Mouse (Mus musculus) embryo, embryonic 9.5 days (tissue): ENCODE measurements around the gene Ppm1m.
"Not testable (repeated sequence)": the region's sequence is repeated elsewhere in the genome, so short reads cannot be mapped to it uniquely, and the experiment has no call there.

Experiments used
- DNase-seq: peaks from one replicate; pipeline ENCODE4 v3.0.0-alpha.2; 2017; ENCODE audit errors: extremely low spot score

Gene Ppm1m

DNA sequence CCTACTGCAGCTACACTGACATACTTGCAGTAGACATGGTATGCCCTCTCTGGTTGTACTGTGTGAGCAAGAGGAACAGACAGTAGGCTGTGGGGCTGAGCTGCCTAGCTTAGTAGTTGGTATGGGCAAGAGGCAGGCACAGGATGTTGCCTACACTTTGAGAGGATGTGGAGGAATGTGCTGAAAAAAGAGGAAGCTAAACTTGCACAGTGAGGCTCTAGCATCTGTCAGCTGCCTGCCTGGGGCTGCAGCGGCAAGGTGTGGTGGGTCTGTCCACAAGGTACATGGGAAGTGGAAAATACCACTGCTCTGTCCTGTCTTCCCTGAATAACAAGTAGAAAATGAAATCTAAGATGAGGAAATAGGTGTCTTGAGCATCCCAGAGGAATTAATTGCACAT lies 6.5 kb downstream of the Ppm1m start:
- no peak for DNase-seq

GRCm38 (mm10) chr9:106192024-106192423 lies 7.5 kb downstream of the Ppm1m start:
- DNase-seq: no peak

DNA sequence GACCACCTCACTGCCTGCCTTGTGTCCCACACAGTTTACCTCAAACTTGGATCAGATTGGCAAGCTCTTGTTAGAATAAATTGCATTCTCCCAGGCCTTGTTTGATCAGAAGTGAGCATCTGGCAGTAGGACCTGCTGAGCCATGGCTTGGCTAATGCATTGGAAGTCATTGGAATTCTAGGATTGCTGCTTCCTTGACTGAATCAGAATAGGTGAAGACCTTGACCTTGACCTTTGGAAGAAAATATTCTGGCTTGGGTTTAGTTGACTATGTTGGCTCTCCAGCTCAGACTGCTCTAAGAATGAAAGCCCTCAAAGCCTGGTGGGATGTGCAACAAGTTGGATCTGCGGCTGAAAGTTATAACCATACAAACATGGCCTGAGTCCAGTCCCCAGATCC lies 8.2 kb downstream of the Ppm1m start:
- no peak for DNase-seq

DNA sequence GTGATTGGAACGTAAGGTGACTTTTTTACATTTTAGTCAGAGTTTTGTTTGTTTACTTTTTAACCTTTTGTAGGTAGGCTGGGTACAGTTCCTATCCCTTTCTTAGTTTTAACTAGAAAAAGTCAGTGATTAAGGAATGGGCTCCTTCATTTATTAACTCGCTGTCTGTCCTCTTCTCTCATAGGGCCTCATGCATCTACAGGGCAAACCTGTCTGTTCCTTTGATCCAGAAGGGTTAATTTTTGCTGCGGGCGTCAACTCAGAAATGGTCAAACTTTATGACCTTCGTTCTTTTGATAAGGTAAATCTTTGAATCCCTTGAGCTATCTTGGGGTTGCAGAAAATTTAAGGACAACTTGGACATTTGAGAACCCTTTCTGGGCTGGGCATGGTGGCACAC lies 15.6 kb downstream of the Ppm1m start:
- no peak for DNase-seq

GRCm38 (mm10) chr9:106182146-106182545 lies 17.4 kb downstream of the Ppm1m start:
- no peak for DNase-seq

DNA sequence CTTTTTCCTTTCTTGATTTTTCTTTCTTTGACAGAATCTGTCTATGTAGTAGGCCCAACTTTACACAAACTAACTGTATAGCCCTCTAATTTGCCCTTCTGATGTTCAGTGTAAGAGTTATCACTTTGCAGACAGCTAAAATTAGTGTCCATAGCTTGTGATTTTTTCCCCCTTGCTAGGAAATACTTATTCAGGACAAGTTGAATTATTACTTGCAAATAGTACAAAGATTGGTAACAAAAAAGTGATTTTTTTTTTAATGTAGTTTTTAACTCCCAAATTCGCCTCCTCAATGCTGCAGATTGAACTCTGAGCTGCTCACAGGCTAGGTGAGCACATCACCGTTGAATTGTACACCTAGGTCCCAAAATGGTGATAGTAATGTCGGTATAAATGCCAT lies 19.6 kb downstream of the Ppm1m start:
- no peak for DNase-seq

DNA sequence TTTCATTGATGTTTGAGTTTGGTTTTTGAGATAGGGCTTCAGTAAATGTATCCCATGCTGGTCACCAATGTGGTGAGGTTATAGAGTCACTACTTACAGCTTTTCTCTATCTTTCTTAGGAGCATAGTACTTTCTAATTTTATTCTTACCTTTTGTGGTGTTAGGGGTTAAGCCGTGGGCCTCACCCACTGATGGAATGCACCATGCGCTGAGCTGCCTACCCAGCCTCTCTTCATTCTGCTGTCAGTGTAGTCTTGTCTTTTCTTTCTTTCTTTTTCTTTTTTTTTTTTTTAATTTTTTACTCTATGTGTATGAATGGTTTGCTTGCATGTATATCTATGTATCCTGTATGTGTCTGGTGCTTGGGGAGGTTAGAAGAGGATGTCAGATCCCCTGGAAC lies 20.1 kb downstream of the Ppm1m start:
- no peak for DNase-seq

DNA sequence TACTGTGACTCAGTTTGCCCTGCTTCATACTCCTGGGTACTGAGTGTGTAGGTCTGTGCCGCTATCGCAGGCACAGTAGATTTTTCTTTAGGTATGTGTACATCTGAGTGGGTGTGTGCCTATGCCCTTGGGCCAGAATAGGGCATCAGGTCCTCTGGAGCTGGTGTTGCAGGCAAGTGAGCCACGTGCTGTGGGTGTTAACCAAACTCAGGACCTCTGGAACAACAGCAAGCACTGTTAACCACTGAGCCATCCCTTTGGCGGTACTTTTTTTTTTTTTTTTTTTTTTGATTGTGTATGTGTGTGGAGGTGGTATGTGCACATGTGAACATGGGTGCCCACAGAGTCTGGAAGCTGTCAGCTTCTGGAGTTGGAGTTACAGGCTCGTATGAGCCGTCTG lies 21.7 kb downstream of the Ppm1m start:
- no peak for DNase-seq

DNA sequence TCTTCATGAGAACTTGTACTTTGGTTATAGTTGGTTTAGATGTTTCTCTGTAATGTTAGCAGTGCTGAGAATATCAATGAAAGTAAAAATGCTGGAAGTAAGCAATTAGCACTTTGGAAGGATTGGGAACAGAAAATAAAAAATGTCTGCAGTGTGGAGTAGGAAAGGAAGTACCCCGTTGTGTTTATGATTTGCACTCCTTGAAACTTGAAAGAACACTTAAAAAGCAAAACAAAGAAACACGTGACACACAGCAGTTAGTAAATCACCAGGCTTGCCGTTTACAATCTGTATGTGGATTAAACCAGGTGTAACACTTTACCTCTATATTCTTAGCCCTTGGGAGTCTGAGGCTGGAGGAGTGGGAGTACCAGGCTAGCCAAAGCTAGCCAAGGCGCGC lies 22.8 kb downstream of the Ppm1m start:
- DNase-seq: no peak

GRCm38 (mm10) chr9:106175552-106176200 lies 23.9 kb downstream of the Ppm1m start:
- DNase-seq: no peak

DNA sequence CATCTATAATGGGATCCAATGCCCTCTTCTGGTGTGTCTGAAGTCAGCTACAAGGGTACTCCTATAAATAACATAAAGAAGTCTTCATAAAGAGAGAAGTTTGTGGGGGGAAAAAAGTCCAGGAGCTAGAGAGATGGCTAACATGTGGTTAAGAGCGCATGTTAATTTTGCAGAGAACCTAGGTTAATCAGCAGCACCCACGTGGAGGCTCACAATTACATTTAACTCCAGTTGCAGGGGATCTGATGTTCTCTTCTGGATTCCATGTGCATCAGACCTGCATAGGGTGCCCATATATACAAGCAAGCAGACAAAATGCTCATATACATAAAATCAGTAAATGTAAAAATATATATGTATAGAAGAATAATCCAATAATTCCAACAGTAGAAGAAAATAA lies 26.2 kb downstream of the Ppm1m start:
- no peak for DNase-seq

GRCm38 (mm10) chr9:106172527-106172926 lies 27.0 kb downstream of the Ppm1m start:
- DNase-seq: no peak

DNA sequence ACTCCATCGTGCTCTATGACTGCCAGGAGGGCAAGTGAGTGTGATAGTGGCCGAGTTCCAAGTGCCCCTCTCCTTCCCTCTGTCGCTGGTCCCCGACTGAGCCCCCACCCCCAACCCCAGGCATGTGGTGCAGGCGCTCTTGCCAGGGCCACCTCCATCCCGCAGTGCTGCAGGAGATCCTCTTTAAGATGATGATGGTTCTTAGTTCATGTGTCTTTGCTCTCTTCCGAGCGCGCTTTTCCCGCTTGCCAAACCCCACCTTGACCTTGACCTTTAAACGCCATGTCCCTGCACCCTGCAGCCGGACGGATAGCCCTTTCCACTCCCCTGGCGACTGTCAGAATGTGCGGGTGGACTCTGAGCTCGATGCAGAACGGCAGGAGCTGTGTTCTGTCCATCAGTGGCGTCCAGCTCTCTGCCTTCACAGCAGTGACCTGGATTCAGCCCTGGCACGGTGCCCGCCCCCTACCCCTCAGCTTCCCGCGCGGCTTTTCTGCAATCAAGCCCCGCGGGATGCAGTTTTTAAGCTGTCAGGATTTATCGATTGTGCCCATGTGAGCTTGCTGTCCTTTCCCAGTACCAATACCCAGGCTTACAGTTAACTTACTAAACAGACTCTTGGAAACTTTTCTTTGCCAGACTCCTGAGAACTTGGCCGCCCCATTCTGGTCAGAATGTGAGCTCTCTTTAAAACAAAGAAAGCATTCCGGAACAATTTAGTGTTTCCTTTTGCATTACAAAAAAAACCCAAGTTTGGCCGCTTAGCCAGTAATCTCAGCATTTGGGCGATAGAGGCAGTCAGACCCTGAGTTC lies 28.0 kb downstream of the Ppm1m start:
- DNase-seq: peak; percentile 69

GRCm38 (mm10) chr9:106170556-106171345 lies 28.8 kb downstream of the Ppm1m start, which contains the start of gene Wdr82:
Gene Wdr82 (plus strand): TSS chr9:106170928.
- DNase-seq: peak; percentile 97

GRCm38 (mm10) chr9:106169917-106170316 lies 29.6 kb downstream of the Ppm1m start:
- no peak for DNase-seq

- DNase-seq: not testable (repeated sequence)
Measured at GRCm38 (mm10) chr9:106169006-106169405, 30.5 kb downstream of the Ppm1m start.

GRCm38 (mm10) chr9:106167703-106168102 lies 31.8 kb downstream of the Ppm1m start:
- no peak for DNase-seq

- no peak for DNase-seq
Measured at GRCm38 (mm10) chr9:106167241-106167640, 32.3 kb downstream of the Ppm1m start.

GRCm38 (mm10) chr9:106166709-106167108 lies 32.8 kb downstream of the Ppm1m start:
- DNase-seq: no peak

DNA sequence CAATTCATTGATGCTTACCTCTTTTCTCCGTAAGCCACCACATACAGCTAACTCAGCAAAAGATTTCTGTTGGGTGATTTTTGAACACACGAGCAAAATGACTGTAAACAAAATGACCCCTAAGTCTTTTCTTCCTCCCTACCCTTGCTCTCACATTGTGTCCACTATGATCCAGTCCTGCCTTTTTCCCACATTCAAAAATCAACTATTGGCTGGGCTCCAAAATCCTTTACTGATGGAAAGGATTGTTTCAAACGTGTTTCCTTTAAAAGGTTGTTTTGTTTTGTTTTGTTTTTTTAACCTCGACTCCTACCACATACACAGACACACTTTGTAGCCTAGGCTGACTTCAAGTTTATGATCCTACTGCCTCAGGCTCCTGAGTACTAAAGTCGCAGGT lies 39.1 kb downstream of the Ppm1m start:
- DNase-seq: no peak

DNA sequence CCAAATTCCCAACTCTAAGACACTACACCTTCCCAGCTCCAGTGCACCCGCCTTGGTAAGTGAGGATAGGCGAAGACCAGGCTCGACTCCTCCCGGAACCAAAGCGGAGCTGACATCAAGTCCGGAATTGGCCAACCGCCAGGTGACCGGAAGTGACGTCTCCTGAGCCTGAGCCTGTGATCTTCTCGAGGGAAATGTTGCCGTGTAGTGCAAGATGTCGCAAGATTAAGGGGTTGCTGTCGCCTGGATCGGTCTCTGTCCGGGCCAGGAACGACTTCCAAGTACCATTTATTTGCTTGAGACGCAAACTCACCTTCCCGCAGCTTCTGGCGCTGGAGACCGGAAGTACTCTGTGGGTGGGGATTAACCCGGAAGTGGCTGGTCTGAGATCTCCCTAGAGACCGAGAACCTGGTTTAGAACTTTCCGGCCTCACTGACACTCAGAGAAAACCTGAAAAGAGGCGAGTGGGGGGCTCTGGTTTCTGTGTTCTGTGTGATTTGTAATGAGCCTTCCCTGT lies 39.7 kb downstream of the Ppm1m start:
- peak; percentile 91 for DNase-seq

- no peak for DNase-seq
Measured at GRCm38 (mm10) chr9:106159237-106159636, 40.3 kb downstream of the Ppm1m start.
